Mouse (Mus musculus) stomach, postnatal 0 days (tissue): Measurements from ENCODE around the gene Ube2j2.

Experiments
- CTCF ChIP-seq: IDR thresholded peaks from 2 replicates; pipeline ENCODE4 v1.5.1; 2016; ENCODE audit warnings: antibody characterized with exemption, low read depth, mild to moderate bottlenecking, moderate library complexity
- EP300 ChIP-seq: optimal IDR thresholded peaks from 2 replicates; pipeline ENCODE3; 2016; ENCODE audit warnings: antibody characterized with exemption

DNA sequence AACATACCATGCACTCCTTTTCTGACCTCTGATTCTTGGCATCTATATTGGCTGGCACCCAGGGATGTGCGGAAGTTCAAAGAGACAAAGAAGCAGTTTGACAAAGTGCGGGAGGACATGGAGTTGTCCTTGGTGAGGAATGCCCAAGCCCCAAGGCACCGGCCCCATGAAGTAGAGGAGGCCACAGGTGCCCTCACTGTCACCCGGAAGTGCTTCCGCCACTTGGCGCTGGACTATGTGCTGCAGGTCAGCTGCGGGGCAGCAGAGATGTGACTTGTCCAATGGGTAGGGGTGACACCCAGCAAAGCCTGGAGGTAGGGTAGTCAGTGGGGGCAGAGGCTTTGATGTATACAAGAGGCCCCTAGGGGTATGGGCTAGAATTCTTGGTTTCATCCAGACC is 44.3 kb upstream of the Ube2j2 start:
- TF ChIP-seq CTCF (no peak), EP300 (no peak)
